Mouse (Mus musculus) heart, adult 10 weeks (tissue): ENCODE results near the gene Mageb5. TPM values are rescaled to one million over a fixed set of nuclear protein-coding genes. Genes with fewer than 3 reads are reported as not detected.

Source experiments
- polyA plus RNA-seq: library from polyadenylated mRNA; stranded (reverse); fragments of 350-450 nt; fragmentation: Illumina TruSeq; extraction: RNeasy Lipid Tissue Mini Kit (QIAGEN cat#74804); gene quantifications from one replicate; pipeline ENCODE4 v1.2.3, GENCODE M21; 2014; ENCODE audit warnings: low read depth, low replicate concordance

The Mageb5 gene
- polyA plus RNA-seq = not detected

DNA sequence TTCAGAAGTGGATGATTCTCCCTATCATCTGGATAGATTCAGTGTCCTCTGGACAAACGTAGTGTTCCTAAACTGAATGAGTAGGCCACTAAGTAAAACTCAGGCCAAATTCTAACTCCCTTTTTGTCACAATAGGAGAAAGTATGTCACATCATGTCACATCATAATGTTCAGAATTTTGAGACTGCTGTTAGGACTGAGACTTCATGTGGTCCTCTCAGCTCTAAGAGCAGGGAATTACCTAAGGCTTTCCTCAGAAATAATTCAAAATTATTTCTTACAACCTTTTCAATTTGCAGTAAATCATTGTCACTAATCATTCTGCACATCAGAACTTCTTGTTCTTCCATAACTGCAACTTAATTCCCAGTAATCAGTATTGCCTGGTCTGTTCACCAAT, at the start of gene Mageb5:
TSS of gene Mageb5 (minus strand) at position 101 of the 400 bp plus-strand sequence.

Other genes with a start within 250 kb of the Mageb5 start
- gene 1700084M14Rik, start 207.1 kb downstream of the Mageb5 start, polyA plus RNA-seq = not detected
- gene Gm14781, start 150.8 kb downstream of the Mageb5 start, polyA plus RNA-seq = not detected
- not detected for gene Mageb1, start 233.3 kb upstream of the Mageb5 start, polyA plus RNA-seq